Mouse (Mus musculus) liver, embryonic 14.5 days (tissue): ENCODE data around the gene Tex2. TPM values are rescaled to one million over a fixed set of nuclear protein-coding genes. Genes with fewer than 3 reads are reported as not detected.
"Not testable (repeated sequence)": the region's sequence is repeated elsewhere in the genome, so short reads cannot be mapped to it uniquely, and the experiment has no call there.

Experiments used
- ATAC-seq: fragments of 200-750 bp; cut with Nextera tagmentation; 2 replicates; pipeline ENCODE4 v1.8.0; 2017; ENCODE audit warnings: moderate number of reproducible peaks, mild to moderate bottlenecking, moderate library complexity; ENCODE audit not compliant: insufficient read depth
- DNase-seq, 3 experiments: peaks; one replicate each; pipeline ENCODE4 v3.0.0-alpha.2; 2012 to 2013; ENCODE audit warnings: low read depth in 3 of 3, low spot score in 3 of 3
- H3K27ac ChIP-seq: fragments of 300-500 bp; sonication (generic); 2 replicates; pipeline ENCODE4 v1.5.1; 2014; ENCODE audit warnings: moderate library complexity, mild to moderate bottlenecking, control low read depth, inconsistent platforms
- H3K27me3 ChIP-seq: fragments of 300-500 bp; sonication (generic); 2 replicates; pipeline ENCODE4 v1.6.1; 2014; ENCODE audit warnings: mild to moderate bottlenecking, low read length, moderate library complexity; ENCODE audit not compliant: control insufficient read depth, insufficient read depth
- H3K36me3 ChIP-seq: fragments of 300-500 bp; sonication (generic); replicated peaks from 2 replicates; pipeline ENCODE4 v1.6.1; 2014; ENCODE audit warnings: low read depth; ENCODE audit not compliant: control insufficient read depth, insufficient read depth
- H3K4me1 ChIP-seq, 2 experiments: fragments of 200-500 bp in 1 of 2; fragments of 300-500 bp in 1 of 2; sonication (generic) in 1 of 2; replicated peaks; 2 replicates each; pipeline ENCODE4 v1.6.1; 2012 to 2014; ENCODE audit warnings: antibody characterized with exemption in 1 of 2, inconsistent platforms in 1 of 2, low read length in 1 of 2; ENCODE audit not compliant: control insufficient read depth in 2 of 2, insufficient read depth in 2 of 2
- H3K4me2 ChIP-seq: fragments of 300-500 bp; sonication (generic); 2 replicates; pipeline ENCODE4 v1.6.1; 2014; ENCODE audit warnings: low read depth, mild to moderate bottlenecking, control low read depth, moderate library complexity
- H3K4me3 ChIP-seq, 2 experiments: fragments of 200-500 bp in 1 of 2; fragments of 300-500 bp in 1 of 2; sonication (generic) in 1 of 2; 2 replicates each; pipeline ENCODE4 v1.5.1; 2012 to 2014; ENCODE audit warnings: low read depth in 2 of 2, low read length in 2 of 2, mild to moderate bottlenecking in 2 of 2, control low read depth in 1 of 2, inconsistent platforms in 1 of 2, moderate library complexity in 1 of 2; ENCODE audit not compliant: insufficient read depth in 1 of 2
- H3K9ac ChIP-seq: fragments of 300-500 bp; sonication (generic); replicated peaks from 2 replicates; pipeline ENCODE4 v1.6.1; 2014; ENCODE audit warnings: mild to moderate bottlenecking, control low read depth, moderate library complexity
- H3K9me3 ChIP-seq: fragments of 300-500 bp; sonication (generic); 2 replicates; pipeline ENCODE4 v1.6.1; 2016; ENCODE audit warnings: low read length, mixed read lengths; ENCODE audit not compliant: control insufficient read depth
- CTCF ChIP-seq: IDR thresholded peaks from 2 replicates; pipeline ENCODE4 v1.5.1; 2016; ENCODE audit warnings: antibody characterized with exemption, low read depth, control low read depth
- EP300 ChIP-seq: IDR thresholded peaks from 2 replicates; pipeline ENCODE4 v1.6.1; 2016; ENCODE audit warnings: antibody characterized with exemption, low read depth
- WGBS: fragments of 180-500 bp; shearing (Covaris S2); extraction: QIAGEN DNeasy Blood & Tissue Kit; methylation state at CpG from one replicate; pipeline ENCODE4 v1.1.7; 2014; ENCODE audit not compliant: insufficient replicate concordance; 5-methylcytosine and 5-hydroxymethylcytosine counted together
- polyA plus RNA-seq, 2 experiments: library from polyadenylated mRNA; depleted of rRNA in 1 of 2; stranded (reverse) in 1 of 2; unstranded in 1 of 2; fragments of >200 nt; fragmentation: Nextera tagmentation in 1 of 2; extraction: Ambion mirVana in 1 of 2; gene quantifications; 2 replicates each; pipeline versions ENCODE4 v1.2.1 to v1.2.3; 2012 to 2014

Gene Tex2
- polyA plus RNA-seq, 2 experiments = 5.9 to 7.9 TPM

- TF ChIP-seq EP300 = no peak
- WGBS = 19% methylated on average over 9 of the region's 9 CpGs
- no peak overlapping the region for H3K4me2 ChIP-seq
- no peaks in the 10 kb centered on the region for H3K27me3 ChIP-seq
- no peak overlapping the region for H3K9ac ChIP-seq
- H3K4me3 ChIP-seq = no peak overlapping the region
- H3K4me1 ChIP-seq = peaks cover 0 to 7% of the 10 kb centered on the region in 2 experiments; a peak in 2 of 4 replicates
- H3K9me3 ChIP-seq = no peaks in the 10 kb centered on the region
- DNase-seq (no peak), ATAC-seq (no peak)
- no peak overlapping the region for H3K27ac ChIP-seq
- H3K36me3 ChIP-seq = no peaks in the 10 kb centered on the region
Observed at GRCm38 (mm10) chr11:106640059-106640458, 26.8 kb upstream of the Tex2 start.

GRCm38 (mm10) chr11:106639356-106639692 is 26.1 kb upstream of the Tex2 start:
- no peaks in the 10 kb centered on the region for H3K36me3 ChIP-seq
- H3K9me3 ChIP-seq = no peaks in the 10 kb centered on the region
- H3K9ac ChIP-seq = no peak overlapping the region
- no peak overlapping the region for H3K27ac ChIP-seq
- 31% methylated on average over 5 of the region's 5 CpGs for WGBS
- no peak overlapping the region for H3K4me3 ChIP-seq
- TF ChIP-seq CTCF (no peak), EP300 (no peak)
- H3K4me1 ChIP-seq = peaks cover 0 to 7% of the 10 kb centered on the region in 2 experiments; a peak in 2 of 4 replicates
- H3K4me2 ChIP-seq = no peak overlapping the region
- no peak for ATAC-seq
- no peak for DNase-seq
- H3K27me3 ChIP-seq = no peaks in the 10 kb centered on the region

- 48% methylated on average over 9 of the region's 9 CpGs for WGBS
- no peak for ATAC-seq
Observed at GRCm38 (mm10) chr11:106638551-106639355, 25.5 kb upstream of the Tex2 start.

GRCm38 (mm10) chr11:106637754-106638153 is 24.5 kb upstream of the Tex2 start:
- Histone ChIP-seq H3K4me3 (no peak overlapping the region), H3K4me1 (peaks cover 0 to 7% of the 10 kb centered on the region in 2 experiments; a peak in 2 of 4 replicates), H3K27me3 (no peaks in the 10 kb centered on the region), H3K4me2 (no peak overlapping the region), H3K36me3 (no peaks in the 10 kb centered on the region), H3K9me3 (no peaks in the 10 kb centered on the region), H3K9ac (no peak overlapping the region), H3K27ac (no peak overlapping the region)
- DNase-seq (no peak), ATAC-seq (no peak)
- 40% methylated on average over 7 of the region's 7 CpGs for WGBS
- TF ChIP-seq EP300 = no peak
- no peak for TF ChIP-seq CTCF

More at GRCm38 (mm10) chr11:106638551-106639355, 25.5 kb upstream of the Tex2 start:
- TF ChIP-seq CTCF (no peak), EP300 (no peak)
- Histone ChIP-seq H3K4me3 (no peak overlapping the region), H3K27ac (no peak overlapping the region), H3K9me3 (no peaks in the 10 kb centered on the region), H3K4me1 (peaks cover 0 to 7% of the 10 kb centered on the region in 2 experiments; a peak in 2 of 4 replicates), H3K4me2 (no peak overlapping the region), H3K36me3 (no peaks in the 10 kb centered on the region), H3K27me3 (no peaks in the 10 kb centered on the region), H3K9ac (no peak overlapping the region)
- DNase-seq = no peak

GRCm38 (mm10) chr11:106635946-106636345 is 22.7 kb upstream of the Tex2 start:
- DNase-seq (no peak), ATAC-seq (no peak)
- TF ChIP-seq CTCF (no peak), EP300 (no peak)
- H3K9me3 ChIP-seq = no peaks in the 10 kb centered on the region
- no peaks in the 10 kb centered on the region for H3K27me3 ChIP-seq
- no peak overlapping the region for H3K9ac ChIP-seq
- no peak overlapping the region for H3K27ac ChIP-seq
- no peaks in the 10 kb centered on the region for H3K36me3 ChIP-seq
- peaks cover 0 to 7% of the 10 kb centered on the region in 2 experiments; a peak in 2 of 4 replicates for H3K4me1 ChIP-seq
- H3K4me3 ChIP-seq = no peak overlapping the region
- 26% methylated on average over 2 of the region's 2 CpGs for WGBS
- H3K4me2 ChIP-seq = no peak overlapping the region

GRCm38 (mm10) chr11:106634175-106634574 is 21.0 kb upstream of the Tex2 start:
- DNase-seq, H3K4me1 ChIP-seq, H3K36me3 ChIP-seq, H3K9me3 ChIP-seq, ATAC-seq, H3K9ac ChIP-seq, H3K27me3 ChIP-seq, H3K27ac ChIP-seq, H3K4me3 ChIP-seq, H3K4me2 ChIP-seq: not testable (repeated sequence)
- 71% methylated on average over 3 of the region's 3 CpGs for WGBS
